Mouse (Mus musculus) left cerebral cortex, adult 18-20 months (tissue): ENCODE measurements at regions not wholly inside any gene's neighbourhood (a gene's known extent, or its start where the extent isn't known, plus 50 kb on each side); places are given as distances from the start of the nearest gene placed in this dataset.
"Not testable (repeated sequence)": the region's sequence is repeated elsewhere in the genome, so short reads cannot be mapped to it uniquely, and the experiment has no call there.

Experiments used
- DNase-seq, 2 experiments: peaks; one replicate each; pipeline ENCODE4 v3.0.0; 2021 to 2022; ENCODE audit warnings: low spot score in 2 of 2, mixed read lengths in 1 of 2

GRCm38 (mm10) chr3:20892916-20893430, 526.0 kb upstream of the Agtr1b start:
- no peak for DNase-seq

GRCm38 (mm10) chr3:20864241-20864640, 497.3 kb upstream of the Agtr1b start:
- DNase-seq, result no peak

- no peak for DNase-seq
These were observed 464.1 kb upstream of the Agtr1b start for GRCm38 (mm10) chr3:20831038-20831437.

GRCm38 (mm10) chr3:20829391-20829790, 462.4 kb upstream of the Agtr1b start:
- DNase-seq, result no peak

GRCm38 (mm10) chr3:20828811-20829210, 461.8 kb upstream of the Agtr1b start:
- no peak for DNase-seq

GRCm38 (mm10) chr3:20825661-20826334, 458.8 kb upstream of the Agtr1b start:
- DNase-seq, result no peak

- peak; percentile 64 to 72 for DNase-seq
These were observed 455.2 kb upstream of the Agtr1b start for GRCm38 (mm10) chr3:20822226-20822625.

- peak in 1 of 2 experiments; percentile 17 for DNase-seq
These were observed 454.7 kb upstream of the Agtr1b start for GRCm38 (mm10) chr3:20821712-20822111.

GRCm38 (mm10) chr3:20820047-20820446, 453.1 kb upstream of the Agtr1b start:
- no peak for DNase-seq

GRCm38 (mm10) chr3:20819586-20819985, 452.6 kb upstream of the Agtr1b start:
- DNase-seq, result no peak

- no peak for DNase-seq
These were observed 449.6 kb upstream of the Agtr1b start for GRCm38 (mm10) chr3:20816613-20817012.

- DNase-seq, result peak in 1 of 2 experiments; percentile 3
These were observed 427.3 kb upstream of the Agtr1b start for GRCm38 (mm10) chr3:20794256-20794655.

- DNase-seq, result no peak
These were observed 425.5 kb upstream of the Agtr1b start for GRCm38 (mm10) chr3:20792503-20792902.

GRCm38 (mm10) chr3:20777883-20778282, 410.9 kb upstream of the Agtr1b start:
- DNase-seq, result no peak

GRCm38 (mm10) chr3:20776964-20777304, 410.0 kb upstream of the Agtr1b start:
- DNase-seq, result no peak

- DNase-seq, result peak in 1 of 2 experiments; percentile 37
These were observed 409.4 kb upstream of the Agtr1b start for GRCm38 (mm10) chr3:20776128-20776963.

GRCm38 (mm10) chr3:20734302-20734701, 367.3 kb upstream of the Agtr1b start:
- no peak for DNase-seq

GRCm38 (mm10) chr3:20732005-20732404, 365.0 kb upstream of the Agtr1b start:
- DNase-seq, result no peak

- no peak for DNase-seq
These were observed 363.5 kb upstream of the Agtr1b start for GRCm38 (mm10) chr3:20730481-20730880.

GRCm38 (mm10) chr3:20729776-20730175, 362.8 kb upstream of the Agtr1b start:
- DNase-seq, result not testable (repeated sequence)

GRCm38 (mm10) chr3:20714671-20715070, 347.7 kb upstream of the Agtr1b start:
- DNase-seq, result no peak

GRCm38 (mm10) chr3:20709661-20710060, 342.7 kb upstream of the Agtr1b start:
- no peak for DNase-seq
